Mouse (Mus musculus) C2C12 (cell line): Measurements from ENCODE around the gene Krtcap3. TPM values are rescaled to one million over a fixed set of nuclear protein-coding genes. Genes with fewer than 3 reads are reported as not detected.

ENCODE experiments used
- H3K27me3 ChIP-seq: one replicate; pipeline ENCODE4 v1.6.1; 2011; ENCODE audit not compliant: control insufficient read depth, insufficient read depth, insufficient read length
- H3K36me3 ChIP-seq: one replicate; pipeline ENCODE4 v1.6.1; 2011; ENCODE audit not compliant: control insufficient read depth, insufficient read depth
- H3K4me3 ChIP-seq: one replicate; pipeline ENCODE4 v1.5.1; 2011; ENCODE audit warnings: mild to moderate bottlenecking, control low read depth; ENCODE audit not compliant: poor library complexity, insufficient read depth, severe bottlenecking
- H3K79me2 ChIP-seq: one replicate; pipeline ENCODE4 v1.6.1; 2011; ENCODE audit not compliant: control insufficient read depth, insufficient read depth
- H3K79me3 ChIP-seq: one replicate; pipeline ENCODE4 v1.6.1; 2011; ENCODE audit warnings: low read depth, control low read depth
- H3ac ChIP-seq: one replicate; pipeline ENCODE3; 2011; ENCODE audit warnings: low read depth; ENCODE audit not compliant: control insufficient read depth, insufficient read length
- CEBPB ChIP-seq: IDR thresholded peaks from one replicate; pipeline ENCODE4 v1.6.1; 2011; ENCODE audit warnings: low read depth, mild to moderate bottlenecking, control low read depth, moderate library complexity
- CTCF ChIP-seq: IDR thresholded peaks from one replicate; pipeline ENCODE4 v1.5.1; 2011; ENCODE audit not compliant: control insufficient read depth, insufficient read depth, insufficient read length
- MAX ChIP-seq: IDR thresholded peaks from one replicate; pipeline ENCODE4 v1.6.1; 2011; ENCODE audit warnings: mild to moderate bottlenecking, control low read depth
- MYOG ChIP-seq: IDR thresholded peaks from one replicate; pipeline ENCODE4 v1.6.1; 2011; ENCODE audit not compliant: control insufficient read depth, insufficient read length; ENCODE audit errors: extremely low read depth
- USF1 ChIP-seq: IDR thresholded peaks from one replicate; pipeline ENCODE4 v1.6.1; 2011; ENCODE audit warnings: low read depth, mild to moderate bottlenecking, control low read depth, moderate library complexity
- polyA plus RNA-seq: library from polyadenylated mRNA; unstranded; fragments of >200 nt; fragmentation: generic; extraction: Trizol; gene quantifications from one replicate; pipeline ENCODE4 v1.2.1, GENCODE M21; 2012; ENCODE audit warnings: missing spikeins

The Krtcap3 gene
- polyA plus RNA-seq, 1 experiment, result 0.88 TPM

DNA sequence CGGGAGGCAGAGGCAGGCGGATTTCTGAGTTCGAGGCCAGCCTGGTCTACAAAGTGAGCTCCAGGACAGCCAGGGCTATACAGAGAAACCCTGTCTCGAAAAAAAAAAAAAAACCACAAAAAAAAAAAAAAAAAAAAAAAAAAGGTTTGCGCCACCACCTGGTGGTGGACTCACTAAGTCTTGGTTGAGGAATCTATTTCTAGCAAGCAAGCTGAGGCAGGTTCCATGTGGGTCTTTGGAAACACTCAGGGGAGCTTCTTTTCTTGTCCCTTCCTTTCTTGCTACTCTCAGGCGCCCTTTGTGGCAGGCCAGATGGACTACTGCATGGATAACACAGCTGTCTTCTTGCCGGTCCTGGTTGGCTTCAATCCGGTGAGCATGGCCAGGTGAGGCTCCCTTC lies 50.4 kb downstream of the Krtcap3 start:
- TF ChIP-seq USF1 (no peak), CEBPB (no peak), MYOG (no peak), MAX (no peak), CTCF (no peak)
- H3K4me3 ChIP-seq, result no peak overlapping the region
- H3ac ChIP-seq, result no peak overlapping the region
- H3K79me3 ChIP-seq, result no peaks in the 10 kb centered on the region
- H3K27me3 ChIP-seq, result peaks cover 26% of the 10 kb centered on the region
- no peaks in the 10 kb centered on the region for H3K79me2 ChIP-seq
- no peaks in the 10 kb centered on the region for H3K36me3 ChIP-seq

Other genes starting within 250 kb of the Krtcap3 start
- gene Atraid, start 203.4 kb upstream of the Krtcap3 start, polyA plus RNA-seq, result 70.7 TPM
- gene Slc5a6, start 202.8 kb upstream of the Krtcap3 start, polyA plus RNA-seq, result 11.6 TPM
- 64.9 TPM for gene Cad, start 196.9 kb upstream of the Krtcap3 start, polyA plus RNA-seq
- gene Dnajc5g, start 145.4 kb upstream of the Krtcap3 start, polyA plus RNA-seq, result not detected
- gene Slc30a3, start 143.5 kb upstream of the Krtcap3 start, polyA plus RNA-seq, result 0.71 TPM
- 6.5 TPM for gene Trim54, start 135.0 kb upstream of the Krtcap3 start, polyA plus RNA-seq
- not detected for gene Ucn, start 112.9 kb upstream of the Krtcap3 start, polyA plus RNA-seq
- gene Mpv17, start 97.4 kb upstream of the Krtcap3 start, polyA plus RNA-seq, result 35.6 TPM
- 2.9 TPM for gene Gm29609, start 71.8 kb upstream of the Krtcap3 start, polyA plus RNA-seq
- gene Gtf3c2, start 71.5 kb upstream of the Krtcap3 start, polyA plus RNA-seq, result 36.9 TPM
- 115 TPM for gene Snx17, start 58.5 kb upstream of the Krtcap3 start, polyA plus RNA-seq
- 46.8 TPM for gene Eif2b4, start 58.3 kb upstream of the Krtcap3 start, polyA plus RNA-seq
- 20.9 TPM for gene Zfp513, start 49.4 kb upstream of the Krtcap3 start, polyA plus RNA-seq
- gene Ppm1g, start 31.0 kb upstream of the Krtcap3 start, polyA plus RNA-seq, result 159 TPM
- gene Nrbp1, start 10.8 kb upstream of the Krtcap3 start, polyA plus RNA-seq, result 59.1 TPM
- gene Gm9970, start 10.5 kb upstream of the Krtcap3 start, polyA plus RNA-seq, result 0.09 TPM
- 10.7 TPM for gene Ift172, start 39.4 kb downstream of the Krtcap3 start, polyA plus RNA-seq
- 17.7 TPM for gene Fndc4, start 44.4 kb downstream of the Krtcap3 start, polyA plus RNA-seq
- not detected for gene Gckr, start 45.8 kb downstream of the Krtcap3 start, polyA plus RNA-seq
- gene Zfp512, start 200.7 kb downstream of the Krtcap3 start, polyA plus RNA-seq, result 11.6 TPM
- gene 4930548H24Rik, start 234.0 kb downstream of the Krtcap3 start, polyA plus RNA-seq, result 0.02 TPM
- 20.0 TPM for gene Gpn1, start 243.1 kb downstream of the Krtcap3 start, polyA plus RNA-seq